Mouse (Mus musculus): ENCODE results near the gene Prm2. TPM values are rescaled to one million over a fixed set of nuclear protein-coding genes. Genes with fewer than 3 reads are reported as not detected.

The Prm2 gene
- polyA plus RNA-seq (2015; fragmentation: Nextera tagmentation; extraction: Ambion mirVana) = not detected in 2 replicates

GRCm38 (mm10) chr16:10796034-10796433 lies at the start of gene Prm2:
Gene Prm2 (minus strand): TSS chr16:10796134.

GRCm38 (mm10) chr16:10834911-10835587 lies 39.1 kb upstream of the Prm2 start, which contains the start of gene Rmi2:
Gene Rmi2 (plus strand): TSS chr16:10835059.

GRCm38 (mm10) chr16:10812865-10813371 lies 17.0 kb upstream of the Prm2 start, which contains the start of gene Gm11172:
Gene Gm11172 (plus strand): TSS chr16:10812915.

GRCm38 (mm10) chr16:10805789-10806527 lies 10.0 kb upstream of the Prm2 start, which contains the start of gene Prm1:
Gene Prm1 (minus strand): TSS chr16:10805839.

GRCm38 (mm10) chr16:10790702-10791101 lies 5.2 kb downstream of the Prm2 start, which contains the start of gene Prm3:
Gene Prm3 (minus strand): TSS chr16:10790914.

GRCm38 (mm10) chr16:10788271-10788670 lies 7.7 kb downstream of the Prm2 start, which contains the start of gene Tnp2:
Gene Tnp2 (minus strand): TSS chr16:10788660.

GRCm38 (mm10) chr16:10785371-10786231 lies 10.3 kb downstream of the Prm2 start, which contains the start of gene Socs1:
Gene Socs1 (minus strand): TSS chr16:10785536.

Other genes starting within 250 kb of the Prm2 start
- gene Socs1, start 10.6 kb downstream of the Prm2 start, polyA plus RNA-seq (2015; fragmentation: Nextera tagmentation; extraction: Ambion mirVana) = 2.5 and 3.7 TPM in 2 replicates
- not detected in 2 replicates for gene Tnp2, start 7.5 kb downstream of the Prm2 start, polyA plus RNA-seq (2015; fragmentation: Nextera tagmentation; extraction: Ambion mirVana)
- not detected in 2 replicates for gene Prm3, start 5.2 kb downstream of the Prm2 start, polyA plus RNA-seq (2015; fragmentation: Nextera tagmentation; extraction: Ambion mirVana)
- gene Prm1, start 9.7 kb upstream of the Prm2 start, polyA plus RNA-seq (2015; fragmentation: Nextera tagmentation; extraction: Ambion mirVana) = not detected in 2 replicates
- not detected in 2 replicates for gene Gm11172, start 16.8 kb upstream of the Prm2 start, polyA plus RNA-seq (2015; fragmentation: Nextera tagmentation; extraction: Ambion mirVana)
- gene Rmi2, start 38.9 kb upstream of the Prm2 start, polyA plus RNA-seq (2015; fragmentation: Nextera tagmentation; extraction: Ambion mirVana) = 2.4 and 2.7 TPM in 2 replicates

All from spleen, postnatal 0 days (tissue).